Mouse (Mus musculus) heart, postnatal 25 days (tissue): ENCODE measurements around the gene Khdc4. TPM values are rescaled to one million over a fixed set of nuclear protein-coding genes. Genes with fewer than 3 reads are reported as not detected.

Experiments used
- DNase-seq: peaks from one replicate; pipeline ENCODE4 v3.0.0; 2022; ENCODE audit warnings: low spot score
- intact Hi-C: fragments of 180-260 bp; cut with DNase I; formaldehyde crosslinking; loops from one replicate; pipeline ENCODE4 v1.15.1; 2025
- total RNA-seq, 2 experiments: library from RNA; stranded (reverse); gene quantifications; 2 replicates each; pipeline ENCODE4 v1.2.3; 2021

Gene Khdc4
- 10 to 100 TPM; 27.1 to 28.8 TPM for total RNA-seq

DNA sequence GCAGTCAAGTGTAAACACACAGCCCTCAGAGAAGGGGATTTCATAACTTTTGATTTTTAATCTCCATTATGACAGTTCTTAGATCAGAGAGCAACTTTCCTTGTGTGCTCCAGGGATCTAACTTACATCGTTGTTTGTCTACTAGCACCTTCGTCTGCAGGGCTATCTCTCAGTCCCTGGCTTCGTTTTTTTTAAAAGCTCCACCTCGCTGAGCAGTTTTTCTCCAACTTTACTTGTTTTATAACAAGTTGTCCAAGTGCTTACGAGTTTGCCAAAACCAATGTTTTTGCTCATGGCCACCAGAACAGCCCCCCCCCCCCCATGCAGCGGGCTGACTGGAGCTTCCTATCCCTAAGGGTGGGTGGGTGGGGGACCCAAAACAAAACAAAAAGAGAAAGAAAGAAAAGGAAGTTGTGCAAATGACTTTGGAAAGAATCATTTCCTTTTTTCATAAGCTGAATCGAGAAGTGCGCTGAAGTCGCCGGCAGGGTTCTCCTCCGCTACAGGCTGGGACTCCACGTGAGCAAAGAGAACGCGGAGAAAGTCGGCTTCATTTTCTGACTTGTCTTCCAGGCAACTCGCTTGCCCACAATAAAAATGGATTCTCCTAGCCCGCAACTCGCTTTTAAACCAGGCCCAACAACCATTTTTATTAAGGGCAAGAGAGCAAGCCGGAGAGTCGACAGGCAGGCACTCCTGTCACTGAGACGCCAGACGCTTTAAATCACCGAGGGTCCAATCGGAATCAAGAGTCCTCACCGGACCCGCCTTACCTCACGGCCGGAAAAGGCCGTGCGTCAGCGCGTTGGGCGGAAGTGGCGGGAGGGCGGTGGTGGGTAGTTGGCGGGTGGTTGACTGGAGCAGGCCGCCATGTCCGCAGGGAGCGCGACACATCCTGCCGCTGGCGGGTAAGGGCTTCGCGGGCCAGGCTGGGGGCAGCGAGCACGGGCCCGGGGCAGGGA lies at the start of gene Khdc4:
Gene Khdc4, plus strand, starts transcription at position 824 of the 962 bp plus-strand sequence.
- intact Hi-C loops, result loop anchor here (5.0 kb wide), 1 partner anchor 78 kb away; the partner anchor contains the start of gene Arhgef2
- peak; percentile 97 for DNase-seq

DNA sequence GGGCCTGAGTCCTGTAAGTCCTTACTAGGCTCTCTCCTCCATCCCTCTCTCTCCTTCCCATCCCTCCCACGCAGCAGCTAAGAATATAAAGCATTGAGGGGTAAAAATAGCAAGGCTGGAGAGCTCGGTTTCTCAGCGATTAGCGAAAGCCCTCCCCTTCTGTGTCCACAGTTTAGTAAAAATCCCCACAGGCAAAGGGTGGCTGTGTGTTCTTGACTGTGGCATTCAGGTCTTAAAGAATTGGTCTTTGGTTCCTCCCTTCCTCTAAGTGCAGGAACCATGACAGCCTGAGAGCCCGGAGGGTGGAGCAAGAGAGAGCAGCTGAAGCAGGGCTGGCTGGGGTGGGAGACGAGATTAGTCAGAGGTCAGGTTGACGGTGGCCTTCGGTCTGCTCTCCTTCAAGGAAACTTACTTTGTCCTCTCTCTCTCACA lies 49.0 kb upstream of the Khdc4 start:
- no peak for DNase-seq
- intact Hi-C loops, result no loop called here

DNA sequence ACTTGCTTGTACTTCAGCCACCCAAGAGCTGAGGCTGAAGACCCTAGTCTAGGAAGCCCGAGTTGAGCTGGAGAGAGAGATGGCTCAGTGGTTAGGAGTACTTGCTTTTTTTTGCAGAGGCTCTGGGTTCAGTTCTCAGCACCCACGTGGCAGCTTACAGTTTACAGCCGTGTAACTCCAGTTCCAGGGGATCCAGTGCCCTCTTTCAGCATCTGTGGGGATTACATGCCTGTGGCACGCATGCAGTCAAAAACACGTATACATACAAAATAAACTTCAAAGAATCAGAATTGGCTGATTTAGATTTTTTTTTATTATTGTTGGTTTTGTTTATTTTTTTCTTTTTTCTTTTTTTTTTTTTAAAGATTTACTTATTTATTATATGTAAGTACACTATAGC lies 48.5 kb upstream of the Khdc4 start:
- no peak for DNase-seq
- intact Hi-C loops, result no loop called here

DNA sequence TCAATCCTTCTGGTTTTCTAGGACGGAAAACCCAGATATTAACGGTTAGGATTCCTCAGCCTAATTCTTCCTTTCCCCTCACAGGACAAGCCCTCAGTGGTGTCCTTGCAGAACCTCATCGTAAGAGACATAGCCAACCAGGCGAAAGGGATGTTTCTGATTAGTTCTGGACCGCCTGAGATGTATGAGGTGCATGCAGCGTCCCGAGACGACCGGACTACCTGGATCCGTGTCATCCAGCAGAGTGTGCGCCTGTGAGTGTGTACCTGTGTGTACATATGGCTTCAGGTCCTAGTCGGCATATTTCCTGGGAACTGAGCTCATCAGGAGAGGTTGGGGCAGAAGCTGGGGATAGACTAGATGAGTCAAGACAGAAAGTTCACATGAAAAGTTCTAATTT lies 46.4 kb upstream of the Khdc4 start:
- intact Hi-C loops, result no loop called here
- no peak for DNase-seq

DNA sequence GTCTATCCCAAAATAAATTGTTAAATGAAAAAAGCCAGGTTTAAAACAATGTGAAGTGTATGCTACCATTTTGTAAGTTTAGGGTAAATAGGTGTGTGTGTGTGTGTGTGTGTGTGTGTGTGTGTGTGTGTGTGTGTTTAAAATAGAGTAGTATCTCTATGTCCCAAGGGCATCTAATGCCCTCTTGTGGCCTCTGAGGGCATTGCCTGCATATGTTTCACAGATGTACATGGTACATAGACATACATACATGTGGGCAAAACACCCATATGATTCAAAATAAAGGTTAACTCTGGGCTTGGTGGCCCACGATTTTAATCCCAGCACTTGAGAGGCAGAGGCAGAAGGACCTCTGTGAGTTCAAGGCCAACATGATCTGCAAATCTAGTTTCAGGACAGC lies 44.9 kb upstream of the Khdc4 start:
- no peak for DNase-seq
- intact Hi-C loops, result loop anchor here (2.0 kb wide), 1 partner anchor 34 kb away; no protein-coding TSS in a partner anchor

DNA sequence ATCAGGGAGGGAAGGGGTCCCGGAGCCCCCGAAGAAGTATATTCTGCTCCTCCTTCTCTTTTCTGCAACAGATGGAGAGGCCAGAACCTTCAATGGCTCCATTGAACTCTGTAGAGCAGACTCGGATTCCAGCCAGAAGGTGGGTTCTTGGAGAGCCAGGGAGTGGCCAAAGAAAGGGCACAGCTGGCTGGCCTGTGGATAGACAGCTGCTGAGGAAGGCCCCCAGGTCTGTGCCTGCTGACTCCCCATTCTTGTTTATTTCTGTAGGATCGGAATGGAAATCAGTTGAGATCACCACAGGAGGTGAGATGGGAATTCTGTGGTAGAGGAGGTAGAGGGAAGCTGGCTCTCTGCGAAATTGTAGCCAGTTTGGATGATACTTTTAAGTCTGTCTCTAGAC lies 42.5 kb upstream of the Khdc4 start:
- intact Hi-C loops, result no loop called here
- DNase-seq, result no peak

DNA sequence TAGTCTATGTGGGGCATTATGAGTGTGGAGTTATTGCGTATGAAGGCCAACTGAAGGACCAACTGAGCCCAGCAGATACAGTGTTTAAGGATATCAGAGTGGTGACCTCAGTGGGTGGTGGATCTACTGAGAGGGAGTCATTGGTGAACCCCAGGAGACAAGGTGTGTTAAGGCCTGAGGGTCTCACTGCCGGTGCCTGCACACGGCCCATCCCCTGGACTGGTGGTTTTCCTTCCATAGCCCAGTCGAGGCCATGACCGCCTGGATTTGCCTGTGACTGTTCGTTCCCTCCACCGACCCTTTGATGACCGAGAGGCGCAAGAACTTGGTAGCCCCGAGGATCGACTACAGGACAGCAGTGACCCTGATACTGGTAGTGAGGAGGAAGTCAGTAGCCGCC lies 39.7 kb upstream of the Khdc4 start:
- intact Hi-C loops, result no loop called here
- DNase-seq, result no peak

DNA sequence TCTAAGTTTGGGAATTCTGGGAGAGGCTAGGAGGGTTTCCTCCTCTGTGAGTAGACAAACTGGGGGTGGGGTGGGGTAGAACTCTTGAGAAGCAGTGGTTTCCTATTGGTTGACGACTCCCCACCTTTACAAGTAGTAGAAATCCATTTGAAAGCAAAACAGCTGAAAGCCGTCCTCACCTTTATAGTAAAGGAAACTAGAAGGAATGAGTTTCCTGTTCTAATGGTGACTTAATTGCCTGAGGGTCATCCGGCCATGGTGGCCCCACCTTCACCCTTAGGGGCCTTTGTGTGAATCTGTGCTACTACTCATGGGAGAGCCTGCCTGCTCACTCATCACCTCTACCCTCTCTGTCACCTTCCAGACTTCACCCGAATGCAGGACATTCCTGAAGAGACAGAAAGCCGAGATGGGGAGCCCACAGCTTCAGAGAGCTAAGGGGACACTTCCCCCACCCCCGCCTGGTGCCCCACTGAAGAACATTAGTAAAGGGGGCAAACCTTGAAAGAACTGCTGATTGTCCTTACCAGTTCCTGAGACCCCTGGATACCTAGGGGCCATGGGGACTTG lies 39.1 kb upstream of the Khdc4 start:
- intact Hi-C loops, result no loop called here
- DNase-seq, result no peak

DNA sequence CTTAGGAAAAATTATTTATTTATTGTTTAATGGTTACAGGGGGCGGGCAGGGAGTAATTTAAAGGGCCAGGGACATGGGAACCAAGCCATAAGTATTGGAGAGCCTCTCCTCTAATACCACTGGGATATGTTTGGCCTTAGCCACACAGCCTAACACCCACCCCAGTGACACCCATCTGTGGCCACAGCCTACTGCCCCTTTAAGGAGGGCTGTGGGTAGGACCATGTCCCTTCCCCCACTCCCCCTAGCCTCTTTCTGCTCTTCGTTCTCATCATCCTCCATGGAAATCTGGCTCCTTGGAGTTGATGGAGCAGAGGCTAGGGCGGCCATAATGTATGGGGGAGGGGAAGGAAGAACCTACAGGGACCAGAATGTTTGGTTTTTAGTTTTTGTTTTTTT lies 38.5 kb upstream of the Khdc4 start:
- intact Hi-C loops, result no loop called here

DNA sequence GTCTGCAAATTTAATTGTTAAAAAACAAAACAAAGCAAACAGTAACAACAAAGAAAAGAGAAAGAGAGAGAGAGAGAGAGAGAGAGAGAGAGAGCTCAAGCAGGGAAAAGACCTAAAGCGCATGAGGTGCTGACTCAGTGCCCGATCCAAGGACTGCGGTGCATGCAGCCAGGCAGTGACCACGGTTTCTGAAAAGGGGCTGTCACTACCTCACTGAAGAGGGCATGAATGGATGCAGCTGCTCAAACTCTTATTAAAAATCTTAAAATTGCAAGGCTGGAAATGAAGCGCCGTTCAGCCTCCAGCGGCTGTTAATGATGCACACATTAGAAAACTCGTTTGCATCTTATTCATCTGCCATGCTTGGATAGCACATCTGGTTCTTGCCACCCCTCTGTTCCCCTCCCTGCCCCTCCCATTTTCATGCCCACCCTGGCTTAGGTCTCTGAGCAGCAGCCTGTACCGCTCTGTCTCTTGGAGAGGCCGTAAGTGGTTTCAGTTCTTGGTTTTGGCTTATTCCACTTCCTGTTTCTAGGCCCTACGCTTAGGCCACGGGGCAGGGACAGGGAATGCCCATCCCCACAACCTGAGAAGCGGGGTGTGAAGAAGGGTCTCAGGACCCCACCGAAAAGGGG lies 37.7 kb upstream of the Khdc4 start:
- DNase-seq, result no peak
- intact Hi-C loops, result no loop called here

More for the DNA sequence above, 38.5 kb upstream of the Khdc4 start:
- DNase-seq, result no peak

DNA sequence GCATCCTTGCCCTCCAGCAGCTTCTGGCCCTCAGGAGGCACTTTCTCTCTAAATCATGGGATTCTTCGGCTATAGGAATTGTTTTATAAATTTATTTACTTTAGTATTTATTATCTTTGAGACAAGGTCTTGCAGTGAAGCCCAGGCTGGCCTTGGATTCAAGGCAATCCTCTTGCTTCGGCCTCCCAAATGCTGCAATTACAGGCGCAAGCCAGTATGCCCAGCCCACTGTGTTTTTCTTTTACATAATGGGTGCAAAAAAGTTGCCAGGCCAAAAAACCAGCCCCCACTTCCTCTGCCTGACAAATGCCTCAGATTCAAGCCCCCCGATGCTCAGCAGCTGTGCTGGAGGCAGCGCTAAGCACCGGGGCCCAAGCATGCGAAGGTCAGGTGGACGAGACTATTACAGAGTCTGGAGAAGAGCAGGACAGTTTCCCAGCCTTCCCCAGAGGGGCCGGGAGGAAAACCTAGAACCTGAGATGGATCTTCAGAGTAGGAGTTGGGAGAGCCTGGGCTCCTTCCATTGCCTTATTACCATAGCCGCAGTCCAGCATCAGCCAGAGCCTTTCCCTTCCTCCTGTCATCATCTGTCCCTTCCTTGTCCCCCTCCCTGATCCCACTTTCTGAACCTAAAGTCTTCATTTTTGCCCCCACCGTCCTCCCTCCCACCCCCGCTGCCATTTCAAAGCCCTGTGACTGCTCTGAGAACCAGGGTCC lies 37.0 kb upstream of the Khdc4 start:
- no peak for DNase-seq
- intact Hi-C loops, result no loop called here

DNA sequence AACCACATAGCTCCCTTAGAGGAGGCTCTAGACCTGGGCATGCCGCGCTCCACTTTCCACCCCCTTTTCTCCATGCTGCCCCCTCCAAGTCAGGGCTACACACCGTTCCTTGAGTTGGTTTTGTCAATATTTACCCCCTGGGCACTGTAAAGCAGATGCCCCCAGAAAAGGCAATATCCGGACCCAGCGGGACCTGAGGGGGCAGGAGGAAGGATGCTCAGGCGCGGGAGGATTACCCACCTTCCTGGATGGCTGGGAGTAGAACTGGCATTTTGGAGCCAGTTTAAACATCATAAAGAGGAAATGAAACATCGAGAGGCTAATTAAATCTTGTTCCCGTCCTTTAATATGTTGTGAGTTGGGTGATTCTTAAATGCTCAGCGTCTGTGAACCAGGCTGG lies 36.4 kb upstream of the Khdc4 start:
- intact Hi-C loops, result no loop called here
- DNase-seq, result no peak

DNA sequence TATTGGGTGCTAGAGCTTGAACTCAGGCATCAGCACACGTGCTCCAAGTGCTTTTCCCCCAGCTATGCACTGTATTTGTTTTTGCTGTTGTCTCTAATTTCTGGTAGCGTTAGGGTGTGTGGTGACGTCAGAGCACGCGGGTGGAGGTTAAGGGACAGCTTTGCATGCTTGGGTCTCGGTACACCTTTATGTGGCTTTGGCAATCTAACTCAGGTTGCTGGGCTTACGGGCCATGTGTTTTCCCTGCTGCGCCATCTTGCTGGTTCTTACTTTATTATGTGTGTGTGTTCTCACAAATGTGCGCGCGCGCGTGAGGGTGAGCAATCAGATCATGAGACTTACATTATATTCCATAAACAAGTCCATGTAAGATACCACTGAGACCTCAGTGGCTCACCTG lies 35.6 kb upstream of the Khdc4 start:
- intact Hi-C loops, result no loop called here
- no peak for DNase-seq

DNA sequence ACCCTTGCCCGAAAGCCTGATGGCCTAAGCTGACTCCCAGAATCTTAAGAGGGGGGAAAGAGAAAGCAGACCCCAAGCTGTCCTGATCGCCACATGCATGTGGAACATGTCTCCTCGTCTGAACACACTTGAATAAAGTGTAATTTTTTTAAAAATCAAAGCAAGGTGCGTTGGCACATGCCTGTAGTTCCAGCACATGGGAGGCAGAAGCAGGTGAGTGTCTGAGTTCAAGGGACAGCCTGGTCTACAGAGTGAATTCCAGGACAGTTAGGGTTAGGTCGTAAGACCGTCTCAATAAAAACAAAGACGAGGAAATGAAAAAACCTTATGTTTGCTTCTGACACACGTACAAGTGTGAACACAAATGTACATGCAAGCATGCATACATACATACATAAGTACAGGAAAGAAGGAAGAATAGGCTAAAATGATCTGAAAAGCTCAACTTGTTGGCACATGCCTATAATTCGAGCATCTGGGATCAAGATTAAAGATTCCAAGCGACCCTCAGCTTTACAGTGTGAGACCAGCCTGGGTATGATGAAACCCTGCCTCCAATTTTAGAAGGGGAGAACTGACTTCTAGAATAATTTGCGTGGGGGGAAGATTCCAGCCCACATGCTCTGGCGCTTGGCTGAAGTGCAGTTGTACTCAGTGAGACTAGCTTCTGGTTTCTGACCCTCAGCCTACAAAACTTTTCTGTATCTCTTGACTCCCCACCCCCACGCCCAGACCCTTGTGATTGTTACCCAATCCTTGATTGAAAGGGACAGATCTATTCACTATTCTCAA lies 34.7 kb upstream of the Khdc4 start:
- DNase-seq, result no peak
- intact Hi-C loops, result no loop called here

DNA sequence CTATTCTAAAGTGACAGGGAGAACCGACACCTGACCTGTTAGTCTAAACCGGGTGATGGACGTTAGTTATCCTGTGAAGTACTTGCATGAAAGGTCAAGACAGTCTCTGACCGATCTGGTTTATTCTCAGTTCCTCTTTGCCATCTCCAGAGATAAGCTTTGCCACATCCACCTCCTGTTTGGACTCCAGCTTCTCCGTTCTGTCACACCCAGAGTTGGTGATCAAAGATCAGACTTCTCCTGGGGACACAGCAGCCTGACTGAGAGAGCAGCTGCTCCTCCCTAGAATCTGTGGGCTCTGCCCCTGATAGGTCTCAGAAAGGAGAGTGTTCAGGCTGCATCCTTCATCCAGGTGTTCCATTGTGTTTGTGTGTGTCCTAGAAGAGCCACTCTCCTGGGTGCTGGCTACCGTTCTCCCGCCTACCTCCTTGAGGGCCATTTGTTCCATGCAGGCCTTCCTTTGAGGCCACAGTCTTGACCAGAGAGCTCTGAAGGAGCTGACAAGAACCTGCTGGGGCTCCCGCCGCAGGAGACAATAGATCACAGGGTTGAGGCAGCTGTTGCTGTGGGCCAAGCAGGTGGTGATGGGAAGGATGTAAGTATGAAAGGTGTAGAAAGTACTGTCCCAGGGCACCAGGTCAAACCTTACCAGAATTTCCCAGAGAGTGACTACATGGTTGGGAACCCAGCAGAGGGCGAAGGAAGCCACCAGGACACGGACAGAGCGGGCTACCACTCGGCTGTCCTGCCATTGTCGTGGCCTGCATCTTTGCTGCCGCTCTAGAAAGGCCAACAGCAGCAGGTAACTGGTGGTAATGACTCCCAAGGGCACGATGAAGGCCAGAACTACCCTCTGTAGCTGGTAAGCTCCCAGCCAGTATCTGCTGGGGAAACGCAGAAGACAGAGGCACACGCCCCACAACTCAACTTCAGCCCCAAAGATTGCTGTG lies 33.7 kb upstream of the Khdc4 start:
- DNase-seq, result no peak
- intact Hi-C loops, result no loop called here

DNA sequence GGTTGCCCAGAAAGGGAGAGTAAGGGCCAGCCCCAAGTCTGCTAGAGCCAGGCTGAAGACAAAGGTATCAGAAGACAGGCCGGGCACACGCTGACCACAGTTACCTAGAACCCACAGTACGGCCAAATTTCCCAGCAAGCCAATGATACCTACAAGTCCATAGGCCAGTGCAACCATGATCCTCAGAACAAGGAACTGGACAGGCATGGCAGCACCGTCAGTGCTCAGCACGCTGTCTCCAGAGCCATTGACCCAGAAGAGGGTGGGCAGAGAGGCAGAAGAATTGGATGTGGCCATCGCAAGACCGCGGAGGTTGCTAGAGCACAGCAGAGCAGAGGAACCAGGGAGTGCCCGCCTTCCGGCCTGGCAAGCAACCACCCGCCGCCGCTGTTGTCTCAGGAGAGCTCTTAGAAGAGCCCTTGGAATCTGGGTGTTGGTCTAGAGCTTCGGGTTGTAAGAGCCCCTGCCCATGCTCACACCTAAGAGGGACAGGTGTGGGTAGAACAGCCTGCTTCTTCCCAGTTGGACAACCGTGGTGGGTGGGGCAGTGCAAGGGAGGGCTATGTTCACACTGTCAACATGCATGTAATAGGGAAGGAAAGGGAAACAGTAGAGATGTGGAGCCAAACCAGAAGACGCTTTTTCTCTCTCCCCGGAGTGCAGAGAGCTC lies 32.6 kb upstream of the Khdc4 start, which contains the start of gene Rxfp4:
Gene Rxfp4, minus strand, starts transcription at position 297 of the 670 bp plus-strand sequence.
- intact Hi-C loops, result no loop called here
- DNase-seq, result no peak

DNA sequence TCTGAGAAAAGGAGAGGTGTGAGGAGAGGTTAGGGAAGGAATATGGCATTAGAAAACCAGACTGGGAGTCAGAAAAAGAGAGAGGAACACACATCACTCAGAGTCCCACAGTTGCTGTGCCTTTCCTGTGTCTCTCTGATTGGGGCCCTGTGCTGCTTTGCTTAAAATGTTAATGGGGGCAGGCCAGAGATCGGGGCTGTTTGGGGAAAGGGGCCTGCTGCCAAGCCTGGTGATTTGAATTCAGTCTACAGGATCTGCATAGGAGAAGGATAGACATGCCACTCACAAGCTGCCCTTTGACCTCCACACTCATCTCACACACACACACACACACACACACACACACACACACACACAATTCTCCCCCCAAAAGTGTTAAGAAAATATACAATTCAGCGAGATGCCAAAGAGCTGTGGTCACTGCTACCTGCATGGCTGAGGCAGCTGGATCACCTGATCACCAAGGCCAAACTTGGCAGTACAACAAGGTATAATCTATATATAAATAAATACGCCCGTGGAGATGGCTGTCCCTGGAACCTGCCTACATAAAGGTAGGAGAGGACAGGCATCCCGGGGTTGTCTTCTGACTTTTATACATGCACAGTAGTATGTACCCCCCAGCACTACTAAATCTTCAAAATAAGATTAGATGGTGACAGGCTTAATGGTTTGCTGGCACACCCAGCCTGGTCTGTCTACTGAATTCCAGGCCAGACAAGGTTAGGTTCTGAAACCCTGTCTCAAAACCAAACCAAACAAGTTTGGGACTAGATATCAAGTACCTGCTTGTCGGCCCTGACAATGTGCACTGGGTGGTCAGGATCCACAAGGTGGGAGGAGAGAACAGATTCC lies 31.9 kb upstream of the Khdc4 start:
- no peak for DNase-seq
- intact Hi-C loops, result no loop called here
